Mouse (Mus musculus) forebrain, embryonic 16.5 days (tissue): ENCODE data around the gene Elavl3. TPM values are rescaled to one million over a fixed set of nuclear protein-coding genes. Genes with fewer than 3 reads are reported as not detected.
A peak's percentile ranks its signal among the peaks of the same experiment; 100 is the strongest.

Experiments
- ATAC-seq: fragments of 200-750 bp; cut with Nextera tagmentation; 2 replicates; pipeline ENCODE4 v1.8.0; 2017; ENCODE audit warnings: mild to moderate bottlenecking, moderate library complexity
- H3K27ac ChIP-seq: fragments of 300-500 bp; sonication (generic); 2 replicates; pipeline ENCODE4 v1.5.1; 2014; ENCODE audit warnings: low read length, control low read depth
- H3K27me3 ChIP-seq: fragments of 300-500 bp; sonication (generic); replicated peaks from 2 replicates; pipeline ENCODE4 v1.6.1; 2014; ENCODE audit warnings: low read length; ENCODE audit not compliant: control insufficient read depth, insufficient read depth
- H3K36me3 ChIP-seq: fragments of 300-500 bp; sonication (generic); 2 replicates; pipeline ENCODE4 v1.6.1; 2014; ENCODE audit not compliant: control insufficient read depth, insufficient read depth
- H3K4me1 ChIP-seq: fragments of 300-500 bp; sonication (generic); replicated peaks from 2 replicates; pipeline ENCODE4 v1.6.1; 2014; ENCODE audit warnings: low read length; ENCODE audit not compliant: control insufficient read depth, insufficient read depth
- H3K4me2 ChIP-seq: fragments of 300-500 bp; sonication (generic); 2 replicates; pipeline ENCODE4 v1.6.1; 2014; ENCODE audit warnings: mild to moderate bottlenecking, low read length, control low read depth
- H3K4me3 ChIP-seq: fragments of 300-500 bp; sonication (generic); replicated peaks from 2 replicates; pipeline ENCODE4 v1.5.1; 2014; ENCODE audit warnings: mild to moderate bottlenecking, low read length, control low read depth
- H3K9ac ChIP-seq: fragments of 300-500 bp; sonication (generic); replicated peaks from 2 replicates; pipeline ENCODE4 v1.6.1; 2014; ENCODE audit warnings: low read depth, low read length, control low read depth
- H3K9me3 ChIP-seq: fragments of 300-500 bp; sonication (generic); 2 replicates; pipeline ENCODE4 v1.6.1; 2016; ENCODE audit warnings: low read length; ENCODE audit not compliant: control insufficient read depth
- WGBS: fragments of 180-500 bp; shearing (Covaris S2); extraction: QIAGEN DNeasy Blood & Tissue Kit; methylation state at CpG from one replicate; pipeline ENCODE4 v1.1.7; 2014; 5-methylcytosine and 5-hydroxymethylcytosine counted together
- polyA plus RNA-seq: library from polyadenylated mRNA; unstranded; fragments of >200 nt; fragmentation: Nextera tagmentation; extraction: Ambion mirVana; gene quantifications from 2 replicates; pipeline ENCODE4 v1.2.1, GENCODE M21; 2015

The Elavl3 gene
- polyA plus RNA-seq, 1 experiment from 2014 or later, result 101 TPM

- Histone ChIP-seq H3K4me3 (no peak overlapping the region), H3K9ac (no peak overlapping the region), H3K4me2 (no peak overlapping the region), H3K4me1 (peaks cover 10% of the 10 kb centered on the region), H3K27ac (no peak overlapping the region), H3K36me3 (peaks cover 16% of the 10 kb centered on the region), H3K9me3 (no peaks in the 10 kb centered on the region), H3K27me3 (no peaks in the 10 kb centered on the region)
- 95% methylated on average over 11 of the region's 11 CpGs for WGBS
- ATAC-seq, result no peak
Observed at GRCm38 (mm10) chr9:22065642-22066041, 13.8 kb upstream of the Elavl3 start.

GRCm38 (mm10) chr9:22064341-22064740 is 12.5 kb upstream of the Elavl3 start:
- H3K4me1 ChIP-seq, result no peaks in the 10 kb centered on the region; the same call in 1 of the 2 replicates
- H3K36me3 ChIP-seq, result peaks cover 18% of the 10 kb centered on the region
- peak; percentile 55; the same call in 1 of the 2 replicates for ATAC-seq
- H3K4me3 ChIP-seq, result no peak overlapping the region
- H3K4me2 ChIP-seq, result no peak overlapping the region
- H3K27me3 ChIP-seq, result no peaks in the 10 kb centered on the region
- no peak overlapping the region for H3K9ac ChIP-seq
- no peaks in the 10 kb centered on the region for H3K9me3 ChIP-seq
- H3K27ac ChIP-seq, result no peak overlapping the region
- 75% methylated on average over 3 of the region's 3 CpGs for WGBS

GRCm38 (mm10) chr9:22061339-22061738 is 9.5 kb upstream of the Elavl3 start:
- Histone ChIP-seq H3K4me2 (no peak overlapping the region), H3K27ac (no peak overlapping the region)

GRCm38 (mm10) chr9:22058011-22058424 is 6.2 kb upstream of the Elavl3 start:
- ATAC-seq, result no peak
- Histone ChIP-seq H3K9me3 (no peaks in the 10 kb centered on the region), H3K9ac (no peak overlapping the region), H3K4me3 (no peak overlapping the region), H3K36me3 (peaks cover 13% of the 10 kb centered on the region), H3K4me1 (peaks cover 6% of the 10 kb centered on the region), H3K4me2 (no peak overlapping the region), H3K27me3 (no peaks in the 10 kb centered on the region), H3K27ac (no peak overlapping the region)
- WGBS, result 85% methylated on average over 9 of the region's 9 CpGs

More at GRCm38 (mm10) chr9:22061339-22061738, 9.5 kb upstream of the Elavl3 start:
- Histone ChIP-seq H3K36me3 (peaks cover 27% of the 10 kb centered on the region), H3K9ac (no peak overlapping the region), H3K4me3 (no peak overlapping the region), H3K9me3 (no peaks in the 10 kb centered on the region), H3K4me1 (no peaks in the 10 kb centered on the region), H3K27me3 (no peaks in the 10 kb centered on the region)
- ATAC-seq, result no peak
- WGBS, result 72% methylated on average over 2 of the region's 2 CpGs

- no peak overlapping the region for H3K4me2 ChIP-seq
- no peak for ATAC-seq
- no peak overlapping the region for H3K9ac ChIP-seq
- H3K27me3 ChIP-seq, result no peaks in the 10 kb centered on the region
- H3K9me3 ChIP-seq, result no peaks in the 10 kb centered on the region
- H3K4me3 ChIP-seq, result no peak overlapping the region
- peaks cover 11% of the 10 kb centered on the region for H3K36me3 ChIP-seq
- WGBS, result 95% methylated on average over 9 of the region's 9 CpGs
- H3K27ac ChIP-seq, result no peak overlapping the region
- peaks cover 9% of the 10 kb centered on the region for H3K4me1 ChIP-seq
Observed at GRCm38 (mm10) chr9:22057031-22057517, 5.3 kb upstream of the Elavl3 start.

- no peak overlapping the region for H3K9ac ChIP-seq
- no peak for ATAC-seq
- peaks cover 10% of the 10 kb centered on the region for H3K4me1 ChIP-seq
- WGBS, result 77% methylated on average over 9 of the region's 9 CpGs
- no peak overlapping the region for H3K27ac ChIP-seq
- H3K4me3 ChIP-seq, result no peak overlapping the region
- peaks cover 11% of the 10 kb centered on the region for H3K36me3 ChIP-seq
- H3K27me3 ChIP-seq, result no peaks in the 10 kb centered on the region
- H3K9me3 ChIP-seq, result no peaks in the 10 kb centered on the region
- no peak overlapping the region for H3K4me2 ChIP-seq
Observed at GRCm38 (mm10) chr9:22056303-22056910, 4.6 kb upstream of the Elavl3 start.

- H3K4me3 ChIP-seq, result no peak overlapping the region
- H3K9ac ChIP-seq, result no peak overlapping the region
- no peak for ATAC-seq
- no peaks in the 10 kb centered on the region for H3K27me3 ChIP-seq
- H3K36me3 ChIP-seq, result peaks cover 11% of the 10 kb centered on the region
- peaks cover 10% of the 10 kb centered on the region for H3K4me1 ChIP-seq
- WGBS, result 42% methylated on average over 29 of the region's 29 CpGs
- H3K27ac ChIP-seq, result no peak overlapping the region
- H3K4me2 ChIP-seq, result no peak overlapping the region
- H3K9me3 ChIP-seq, result no peaks in the 10 kb centered on the region
Observed at GRCm38 (mm10) chr9:22055713-22056112, 3.9 kb upstream of the Elavl3 start.

GRCm38 (mm10) chr9:22054411-22055076 is 2.7 kb upstream of the Elavl3 start:
- peak overlapping the region; percentile 52 for H3K4me2 ChIP-seq
- no peaks in the 10 kb centered on the region for H3K27me3 ChIP-seq
- no peaks in the 10 kb centered on the region for H3K9me3 ChIP-seq
- peak overlapping the region; percentile 31 for H3K4me3 ChIP-seq
- H3K36me3 ChIP-seq, result peaks cover 11% of the 10 kb centered on the region
- H3K27ac ChIP-seq, result no peak overlapping the region
- H3K4me1 ChIP-seq, result peaks cover 14% of the 10 kb centered on the region
- H3K9ac ChIP-seq, result no peak overlapping the region
- WGBS, result 1% methylated on average over 32 of the region's 32 CpGs
- ATAC-seq, result peak; percentile 36

- 39% methylated on average over 6 of the region's 7 CpGs for WGBS
- Histone ChIP-seq H3K4me3 (no peak overlapping the region), H3K9ac (no peak overlapping the region), H3K4me1 (peaks cover 23% of the 10 kb centered on the region), H3K27me3 (no peaks in the 10 kb centered on the region), H3K27ac (no peak overlapping the region), H3K9me3 (no peaks in the 10 kb centered on the region), H3K36me3 (peaks cover 6% of the 10 kb centered on the region; the same call in 1 of the 2 replicates), H3K4me2 (no peak overlapping the region)
- ATAC-seq, result no peak
Observed at GRCm38 (mm10) chr9:22053657-22054056, 1.8 kb upstream of the Elavl3 start.
